Mouse (Mus musculus) megakaryocyte progenitor cell, adult 5-6 weeks (primary cell): ENCODE results near the gene Dld. TPM values are rescaled to one million over a fixed set of nuclear protein-coding genes. Genes with fewer than 3 reads are reported as not detected.
A peak's percentile ranks its signal among the peaks of the same experiment; 100 is the strongest.

ENCODE experiments used
- ATAC-seq: replicated peaks from 2 replicates; pipeline ENCODE4 v1.8.0; 2016; ENCODE audit warnings: mild to moderate bottlenecking, moderate TSS enrichment, inconsistent platforms; ENCODE audit not compliant: poor library complexity
- total RNA-seq, 2 experiments: library from RNA; stranded (forward) in 1 of 2; stranded (reverse) in 1 of 2; fragments of 157-497, 149-512 nt in 1 of 2; fragments of 200-1000 nt in 1 of 2; gene quantifications; 2 replicates each; pipeline versions ENCODE4 v1.2.3 to v1.2.4; 2015 to 2017

Dld gene
- total RNA-seq, 2 experiments from 2014 or later: 105 to 129 TPM

GRCm38 (mm10) chr12:31295505-31295904 is 55.7 kb downstream of the Dld start:
- no peak for ATAC-seq

GRCm38 (mm10) chr12:31294996-31295395 is 56.3 kb downstream of the Dld start:
- ATAC-seq: no peak

GRCm38 (mm10) chr12:31294526-31294925 is 56.7 kb downstream of the Dld start:
- no peak for ATAC-seq

GRCm38 (mm10) chr12:31293361-31294142 is 57.7 kb downstream of the Dld start:
- no peak for ATAC-seq

GRCm38 (mm10) chr12:31290951-31291350 is 60.3 kb downstream of the Dld start:
- ATAC-seq: no peak

GRCm38 (mm10) chr12:31289046-31289445 is 62.2 kb downstream of the Dld start:
- no peak for ATAC-seq

GRCm38 (mm10) chr12:31283617-31284136 is 67.6 kb downstream of the Dld start:
- ATAC-seq: no peak

- 0 out of 2 replicates have a peak, but pooled peaks have one; percentile 14 for ATAC-seq
Observed at GRCm38 (mm10) chr12:31283131-31283530, 68.1 kb downstream of the Dld start.

GRCm38 (mm10) chr12:31282241-31282640 is 69.0 kb downstream of the Dld start:
- no peak for ATAC-seq

Other genes starting within 250 kb of the Dld start
- gene Gm6993, start 110.7 kb downstream of the Dld start, total RNA-seq (2015): not detected in 2 replicates
- gene Gm6993, start 110.7 kb downstream of the Dld start, total RNA-seq (2017): not detected in 2 replicates
- 0.07 TPM in 1 of 2 replicates, not detected in the other for gene Lamb1, start 86.2 kb downstream of the Dld start, total RNA-seq (2015)
- not detected in 2 replicates for gene Lamb1, start 86.2 kb downstream of the Dld start, total RNA-seq (2017)
- gene Slc26a3, start 39.4 kb upstream of the Dld start, total RNA-seq (2015): not detected in 2 replicates
- gene Slc26a3, start 39.4 kb upstream of the Dld start, total RNA-seq (2017): not detected in 2 replicates
- 48.2 and 52.8 TPM in 2 replicates for gene Cbll1, start 148.2 kb upstream of the Dld start, total RNA-seq (2015)
- gene Cbll1, start 148.2 kb upstream of the Dld start, total RNA-seq (2017): 6.4 and 7.5 TPM in 2 replicates
- not detected in 2 replicates for gene Slc26a4, start 208.5 kb upstream of the Dld start, total RNA-seq (2015)
- not detected in 2 replicates for gene Slc26a4, start 208.5 kb upstream of the Dld start, total RNA-seq (2017)